Mouse (Mus musculus): ENCODE results near the gene Aldh3b1. TPM values are rescaled to one million over a fixed set of nuclear protein-coding genes. Genes with fewer than 3 reads are reported as not detected.

Aldh3b1 gene
- polyA plus RNA-seq, 2 experiments, result 1.8 to 2.6 TPM

GRCm38 (mm10) chr19:3945872-3946564 lies 16.4 kb upstream of the Aldh3b1 start:
- Histone ChIP-seq H3K27ac (replicated peaks; ENCODE audit: low read depth, low read length) (no peak overlapping the region), H3K4me1 (ENCODE audit: control insufficient read depth, insufficient read depth, low read length) (peaks cover 4% of the 10 kb centered on the region; the same call in 1 of the 2 replicates), H3K36me3 (ENCODE audit: control insufficient read depth, insufficient read depth, low read length) (no peaks in the 10 kb centered on the region), H3K9ac (ENCODE audit: low read depth, low read length, severe bottlenecking) (no peak overlapping the region), H3K9me3 (ENCODE audit: control insufficient read depth, low read length) (no peaks in the 10 kb centered on the region), H3K4me2 (replicated peaks; ENCODE audit: low read depth, low read length, severe bottlenecking) (no peak overlapping the region), H3K27me3 (ENCODE audit: control insufficient read depth, insufficient read depth, low read length) (no peaks in the 10 kb centered on the region), H3K4me3 (replicated peaks; ENCODE audit: low read length) (no peak overlapping the region)
- 32% methylated on average over 10 of the region's 10 CpGs for WGBS
- no peak for DNase-seq (ENCODE audit: low spot score)
- TF ChIP-seq POLR2A (IDR thresholded peaks at IDR 0.05; ENCODE audit: borderline replicate concordance, extremely low read depth, insufficient read depth, insufficient read length), result no peak
- no peak for ATAC-seq (ENCODE audit: low FRiP score, low read depth)

GRCm38 (mm10) chr19:3942986-3943735 lies 13.6 kb upstream of the Aldh3b1 start:
- Histone ChIP-seq H3K9ac (ENCODE audit: low read depth, low read length, severe bottlenecking) (no peak overlapping the region), H3K4me2 (replicated peaks; ENCODE audit: low read depth, low read length, severe bottlenecking) (0 out of 2 replicates have a peak overlapping the region, but pooled peaks have one; percentile 8), H3K36me3 (ENCODE audit: control insufficient read depth, insufficient read depth, low read length) (no peaks in the 10 kb centered on the region), H3K4me1 (ENCODE audit: control insufficient read depth, insufficient read depth, low read length) (peaks cover 4% of the 10 kb centered on the region; the same call in 1 of the 2 replicates), H3K27ac (replicated peaks; ENCODE audit: low read depth, low read length) (no peak overlapping the region), H3K4me3 (replicated peaks; ENCODE audit: low read length) (no peak overlapping the region), H3K9me3 (ENCODE audit: control insufficient read depth, low read length) (no peaks in the 10 kb centered on the region), H3K27me3 (ENCODE audit: control insufficient read depth, insufficient read depth, low read length) (no peaks in the 10 kb centered on the region)
- no peak for TF ChIP-seq POLR2A (IDR thresholded peaks at IDR 0.05; ENCODE audit: borderline replicate concordance, extremely low read depth, insufficient read depth, insufficient read length)
- DNase-seq (ENCODE audit: low spot score), result no peak
- no peak for ATAC-seq (ENCODE audit: low FRiP score, low read depth)
- WGBS, result 19% methylated on average over 27 of the region's 27 CpGs

GRCm38 (mm10) chr19:3942315-3942714 lies 12.7 kb upstream of the Aldh3b1 start:
- H3K27me3 ChIP-seq (ENCODE audit: control insufficient read depth, insufficient read depth, low read length), result no peaks in the 10 kb centered on the region
- H3K4me2 ChIP-seq (replicated peaks; ENCODE audit: low read depth, low read length, severe bottlenecking), result no peak overlapping the region
- no peak overlapping the region for H3K9ac ChIP-seq (ENCODE audit: low read depth, low read length, severe bottlenecking)
- no peak for ATAC-seq (ENCODE audit: low FRiP score, low read depth)
- H3K36me3 ChIP-seq (ENCODE audit: control insufficient read depth, insufficient read depth, low read length), result no peaks in the 10 kb centered on the region
- H3K9me3 ChIP-seq (ENCODE audit: control insufficient read depth, low read length), result no peaks in the 10 kb centered on the region
- no peak overlapping the region for H3K4me3 ChIP-seq (replicated peaks; ENCODE audit: low read length)
- no peak for DNase-seq (ENCODE audit: low spot score)
- TF ChIP-seq POLR2A (IDR thresholded peaks at IDR 0.05; ENCODE audit: borderline replicate concordance, extremely low read depth, insufficient read depth, insufficient read length), result no peak
- H3K27ac ChIP-seq (replicated peaks; ENCODE audit: low read depth, low read length), result no peak overlapping the region
- peaks cover 4% of the 10 kb centered on the region; the same call in 1 of the 2 replicates for H3K4me1 ChIP-seq (ENCODE audit: control insufficient read depth, insufficient read depth, low read length)
- WGBS, result 85% methylated on average over 7 of the region's 7 CpGs

GRCm38 (mm10) chr19:3935896-3936850 lies 6.6 kb upstream of the Aldh3b1 start:
- Histone ChIP-seq H3K4me2 (replicated peaks; ENCODE audit: low read depth, low read length, severe bottlenecking) (peak overlapping the region; percentile 88), H3K27ac (replicated peaks; ENCODE audit: low read depth, low read length) (no peak overlapping the region), H3K9ac (ENCODE audit: low read depth, low read length, severe bottlenecking) (peak overlapping the region; percentile 56), H3K36me3 (ENCODE audit: control insufficient read depth, insufficient read depth, low read length) (no peaks in the 10 kb centered on the region), H3K4me3 (replicated peaks; ENCODE audit: low read length) (peak overlapping the region; percentile 47), H3K9me3 (ENCODE audit: control insufficient read depth, low read length) (no peaks in the 10 kb centered on the region), H3K4me1 (ENCODE audit: control insufficient read depth, insufficient read depth, low read length) (peaks cover 11% of the 10 kb centered on the region; the same call in 1 of the 2 replicates), H3K27me3 (ENCODE audit: control insufficient read depth, insufficient read depth, low read length) (no peaks in the 10 kb centered on the region)
- no peak for ATAC-seq (ENCODE audit: low FRiP score, low read depth)
- DNase-seq (ENCODE audit: low spot score), result peak; percentile 29
- WGBS, result 7% methylated on average over 22 of the region's 22 CpGs
- TF ChIP-seq POLR2A (IDR thresholded peaks at IDR 0.05; ENCODE audit: borderline replicate concordance, extremely low read depth, insufficient read depth, insufficient read length), result no peak

All from limb, embryonic 14.5 days (tissue).